Mouse (Mus musculus): ENCODE data around the gene Pir. TPM values are rescaled to one million over a fixed set of nuclear protein-coding genes. Genes with fewer than 3 reads are reported as not detected.

The Pir gene
- polyA plus RNA-seq, 1 experiment from 2014 or later: 3.5 TPM

GRCm38 (mm10) chrX:164406133-164407022 lies 137.2 kb downstream of the Pir start:
- H3K27me3 ChIP-seq (ENCODE audit: control insufficient read depth, insufficient read depth, low read depth, low read length): no peaks in the 10 kb centered on the region; the same call in 1 of the 2 replicates
- no peak overlapping the region for H3K27ac ChIP-seq (ENCODE audit: low read length)
- WGBS: 75% methylated on average over 9 of the region's 9 CpGs
- H3K4me3 ChIP-seq (ENCODE audit: low read depth, low read length): no peak overlapping the region
- no peak overlapping the region for H3K9ac ChIP-seq (ENCODE audit: low read depth, low read length)
- no peaks in the 10 kb centered on the region for H3K4me1 ChIP-seq (ENCODE audit: control insufficient read depth, insufficient read depth, low read length)
- no peaks in the 10 kb centered on the region for H3K36me3 ChIP-seq (ENCODE audit: control insufficient read depth, insufficient read depth, low read length)
- no peaks in the 10 kb centered on the region for H3K9me3 ChIP-seq (replicated peaks; ENCODE audit: control insufficient read depth, low read length, poor library complexity, severe bottlenecking)
- no peak overlapping the region for H3K4me2 ChIP-seq (ENCODE audit: low read length)
- no peak for ATAC-seq

GRCm38 (mm10) chrX:164408301-164408927 lies 139.2 kb downstream of the Pir start:
- Histone ChIP-seq H3K27ac (ENCODE audit: low read length) (no peak overlapping the region), H3K4me2 (ENCODE audit: low read length) (no peak overlapping the region), H3K27me3 (ENCODE audit: control insufficient read depth, insufficient read depth, low read depth, low read length) (no peaks in the 10 kb centered on the region; the same call in 1 of the 2 replicates), H3K4me3 (ENCODE audit: low read depth, low read length) (no peak overlapping the region), H3K4me1 (ENCODE audit: control insufficient read depth, insufficient read depth, low read length) (no peaks in the 10 kb centered on the region), H3K36me3 (ENCODE audit: control insufficient read depth, insufficient read depth, low read length) (no peaks in the 10 kb centered on the region), H3K9ac (ENCODE audit: low read depth, low read length) (no peak overlapping the region), H3K9me3 (replicated peaks; ENCODE audit: control insufficient read depth, low read length, poor library complexity, severe bottlenecking) (no peaks in the 10 kb centered on the region)
- WGBS: 86% methylated on average over 3 of the region's 3 CpGs
- ATAC-seq: no peak

DNA sequence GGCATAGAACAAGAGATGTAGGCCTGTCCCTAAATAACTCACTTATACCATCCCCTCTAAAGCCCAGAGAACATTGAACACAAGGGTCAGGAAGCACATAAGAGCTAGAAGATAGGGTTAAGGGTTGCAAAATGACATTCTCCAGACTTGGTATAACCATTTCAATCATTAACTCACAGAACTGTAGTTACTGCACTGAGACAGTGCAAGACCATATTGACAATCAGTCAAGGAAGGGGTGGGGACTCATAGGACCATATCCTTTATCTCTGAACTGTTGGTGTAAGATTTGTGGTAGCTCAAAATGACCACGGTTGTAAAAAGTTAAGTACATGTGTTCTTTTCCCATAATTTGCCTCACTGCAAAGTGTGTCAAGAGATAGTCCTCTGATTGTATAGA lies 141.4 kb downstream of the Pir start:
- Histone ChIP-seq H3K9ac (ENCODE audit: low read depth, low read length) (no peak overlapping the region), H3K4me1 (ENCODE audit: control insufficient read depth, insufficient read depth, low read length) (no peaks in the 10 kb centered on the region), H3K4me2 (ENCODE audit: low read length) (no peak overlapping the region), H3K27me3 (ENCODE audit: control insufficient read depth, insufficient read depth, low read depth, low read length) (no peaks in the 10 kb centered on the region; the same call in 1 of the 2 replicates), H3K9me3 (replicated peaks; ENCODE audit: control insufficient read depth, low read length, poor library complexity, severe bottlenecking) (no peaks in the 10 kb centered on the region), H3K27ac (ENCODE audit: low read length) (no peak overlapping the region), H3K4me3 (ENCODE audit: low read depth, low read length) (no peak overlapping the region), H3K36me3 (ENCODE audit: control insufficient read depth, insufficient read depth, low read length) (no peaks in the 10 kb centered on the region)
- ATAC-seq: no peak
- 79% methylated on average over 1 of the region's 1 CpGs for WGBS

DNA sequence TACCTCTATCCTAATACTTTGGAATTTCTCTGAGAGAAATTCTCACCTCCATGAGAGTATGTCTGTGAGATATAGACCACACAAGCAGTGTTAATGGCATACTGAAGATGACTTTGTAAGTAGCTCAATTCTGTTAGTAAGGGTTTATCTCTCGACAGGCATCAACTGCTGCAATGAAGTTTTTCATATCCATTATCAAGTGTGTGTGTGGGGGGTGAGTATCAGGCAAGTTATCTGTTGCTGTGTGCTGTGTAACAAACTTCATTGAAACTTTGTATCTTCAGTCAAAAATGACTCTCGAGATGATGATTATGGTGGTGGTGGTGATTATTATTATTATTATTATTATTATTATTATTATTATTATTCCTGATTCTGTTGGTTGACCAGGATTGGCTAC lies 147.6 kb downstream of the Pir start:
- H3K4me3 ChIP-seq (ENCODE audit: low read depth, low read length): no peak overlapping the region
- H3K9ac ChIP-seq (ENCODE audit: low read depth, low read length): no peak overlapping the region
- H3K27ac ChIP-seq (ENCODE audit: low read length): no peak overlapping the region
- H3K27me3 ChIP-seq (ENCODE audit: control insufficient read depth, insufficient read depth, low read depth, low read length): no peaks in the 10 kb centered on the region
- H3K4me2 ChIP-seq (ENCODE audit: low read length): no peak overlapping the region
- WGBS: 75% methylated on average over 2 of the region's 2 CpGs
- no peaks in the 10 kb centered on the region for H3K36me3 ChIP-seq (ENCODE audit: control insufficient read depth, insufficient read depth, low read length)
- ATAC-seq: no peak
- H3K4me1 ChIP-seq (ENCODE audit: control insufficient read depth, insufficient read depth, low read length): peaks cover 4% of the 10 kb centered on the region
- H3K9me3 ChIP-seq (replicated peaks; ENCODE audit: control insufficient read depth, low read length, poor library complexity, severe bottlenecking): no peaks in the 10 kb centered on the region

- no peak for ATAC-seq
- peaks cover 4% of the 10 kb centered on the region for H3K4me1 ChIP-seq (ENCODE audit: control insufficient read depth, insufficient read depth, low read length)
- H3K27ac ChIP-seq (ENCODE audit: low read length): no peak overlapping the region
- H3K27me3 ChIP-seq (ENCODE audit: control insufficient read depth, insufficient read depth, low read depth, low read length): no peaks in the 10 kb centered on the region
- H3K4me2 ChIP-seq (ENCODE audit: low read length): no peak overlapping the region
- H3K4me3 ChIP-seq (ENCODE audit: low read depth, low read length): no peak overlapping the region
- no peaks in the 10 kb centered on the region for H3K9me3 ChIP-seq (replicated peaks; ENCODE audit: control insufficient read depth, low read length, poor library complexity, severe bottlenecking)
- no peaks in the 10 kb centered on the region for H3K36me3 ChIP-seq (ENCODE audit: control insufficient read depth, insufficient read depth, low read length)
- H3K9ac ChIP-seq (ENCODE audit: low read depth, low read length): no peak overlapping the region
Measured at GRCm38 (mm10) chrX:164418008-164418407, 148.8 kb downstream of the Pir start.

DNA sequence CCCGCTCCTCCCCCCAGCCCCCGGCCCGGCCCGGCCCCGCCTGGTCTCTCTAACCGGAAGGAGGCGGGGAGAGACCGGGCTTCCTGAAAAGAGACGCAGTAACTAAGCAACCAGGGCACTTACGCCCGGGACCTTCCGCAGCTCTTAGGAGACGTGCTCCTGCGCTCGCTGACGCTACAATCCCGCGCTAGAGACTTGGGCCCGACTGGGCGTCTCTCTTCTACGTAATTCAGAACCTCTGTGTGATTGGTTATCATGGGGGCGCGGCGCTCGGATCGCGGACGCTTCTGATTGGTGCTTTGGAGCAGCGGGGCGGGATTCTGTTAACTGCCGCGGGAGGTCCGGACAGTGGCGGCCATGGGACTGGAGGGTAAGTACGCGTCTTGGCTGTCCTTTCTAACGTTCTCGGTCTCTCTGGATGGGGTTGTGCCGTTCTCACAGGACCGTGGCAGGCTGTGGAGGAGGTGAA lies 150.3 kb downstream of the Pir start, which contains the start of gene Piga:
Gene Piga (plus strand): TSS at position 317 of the 469 bp plus-strand sequence.
- H3K27ac ChIP-seq (ENCODE audit: low read length): peak within 1 kb of the TSS; percentile 66
- peaks cover 4% of the 10 kb centered on the region for H3K4me1 ChIP-seq (ENCODE audit: control insufficient read depth, insufficient read depth, low read length)
- WGBS: 17% methylated on average over 40 of the region's 40 CpGs
- ATAC-seq: peak; percentile 100
- peak within 1 kb of the TSS; percentile 68 for H3K9ac ChIP-seq (ENCODE audit: low read depth, low read length)
- no peaks in the 10 kb centered on the region for H3K9me3 ChIP-seq (replicated peaks; ENCODE audit: control insufficient read depth, low read length, poor library complexity, severe bottlenecking)
- H3K36me3 ChIP-seq (ENCODE audit: control insufficient read depth, insufficient read depth, low read length): no peaks in the 10 kb centered on the region
- peak within 1 kb of the TSS; percentile 53 for H3K4me3 ChIP-seq (ENCODE audit: low read depth, low read length)
- H3K27me3 ChIP-seq (ENCODE audit: control insufficient read depth, insufficient read depth, low read depth, low read length): no peaks in the 10 kb centered on the region
- peak within 1 kb of the TSS; percentile 65 for H3K4me2 ChIP-seq (ENCODE audit: low read length)

GRCm38 (mm10) chrX:164419955-164420354 lies 150.8 kb downstream of the Pir start:
- H3K27me3 ChIP-seq (ENCODE audit: control insufficient read depth, insufficient read depth, low read depth, low read length): no peaks in the 10 kb centered on the region
- peak; percentile 41; the same call in 1 of the 2 replicates for ATAC-seq
- WGBS: 24% methylated on average over 13 of the region's 13 CpGs

GRCm38 (mm10) chrX:164420518-164420917 lies 151.3 kb downstream of the Pir start:
- 53% methylated on average over 3 of the region's 3 CpGs for WGBS
- no peaks in the 10 kb centered on the region for H3K36me3 ChIP-seq (ENCODE audit: control insufficient read depth, insufficient read depth, low read length)
- H3K9me3 ChIP-seq (replicated peaks; ENCODE audit: control insufficient read depth, low read length, poor library complexity, severe bottlenecking): no peaks in the 10 kb centered on the region
- H3K9ac ChIP-seq (ENCODE audit: low read depth, low read length): no peak overlapping the region
- H3K4me3 ChIP-seq (ENCODE audit: low read depth, low read length): peak overlapping the region; percentile 53
- peaks cover 4% of the 10 kb centered on the region for H3K4me1 ChIP-seq (ENCODE audit: control insufficient read depth, insufficient read depth, low read length)
- ATAC-seq: no peak
- H3K27me3 ChIP-seq (ENCODE audit: control insufficient read depth, insufficient read depth, low read depth, low read length): no peaks in the 10 kb centered on the region
- H3K27ac ChIP-seq (ENCODE audit: low read length): no peak overlapping the region
- peak overlapping the region; percentile 65 for H3K4me2 ChIP-seq (ENCODE audit: low read length)

More at GRCm38 (mm10) chrX:164419955-164420354, 150.8 kb downstream of the Pir start:
- peak overlapping the region; percentile 68 for H3K9ac ChIP-seq (ENCODE audit: low read depth, low read length)
- H3K4me3 ChIP-seq (ENCODE audit: low read depth, low read length): peak overlapping the region; percentile 53
- H3K4me2 ChIP-seq (ENCODE audit: low read length): peak overlapping the region; percentile 65
- H3K4me1 ChIP-seq (ENCODE audit: control insufficient read depth, insufficient read depth, low read length): peaks cover 4% of the 10 kb centered on the region
- H3K27ac ChIP-seq (ENCODE audit: low read length): peak overlapping the region; percentile 66
- H3K36me3 ChIP-seq (ENCODE audit: control insufficient read depth, insufficient read depth, low read length): no peaks in the 10 kb centered on the region
- no peaks in the 10 kb centered on the region for H3K9me3 ChIP-seq (replicated peaks; ENCODE audit: control insufficient read depth, low read length, poor library complexity, severe bottlenecking)

All from midbrain, embryonic 16.5 days (tissue).